Mouse (Mus musculus) thymus, adult 2 months (tissue): Measurements from ENCODE around the gene Olfml2b. TPM values are rescaled to one million over a fixed set of nuclear protein-coding genes. Genes with fewer than 3 reads are reported as not detected.

Experiments used
- DNase-seq: peaks from one replicate; pipeline ENCODE4 v3.0.0; 2021
- H3K27ac ChIP-seq: fragments of 200-500 bp; 2 replicates; pipeline ENCODE4 v1.5.1; 2012; ENCODE audit warnings: low read length, control low read depth; ENCODE audit not compliant: control insufficient read depth, insufficient read depth
- H3K27me3 ChIP-seq: fragments of 200-500 bp; 2 replicates; pipeline ENCODE4 v1.6.1; 2012; ENCODE audit warnings: mild to moderate bottlenecking, low read length, moderate library complexity, mixed read lengths; ENCODE audit not compliant: control insufficient read depth, insufficient read depth
- H3K36me3 ChIP-seq: fragments of 200-500 bp; 2 replicates; pipeline ENCODE4 v1.6.1; 2012; ENCODE audit warnings: mild to moderate bottlenecking, low read length, moderate library complexity; ENCODE audit not compliant: control insufficient read depth, insufficient read depth
- H3K4me1 ChIP-seq: fragments of 200-500 bp; replicated peaks from 2 replicates; pipeline ENCODE4 v1.6.1; 2012; ENCODE audit warnings: low read length; ENCODE audit not compliant: control insufficient read depth, insufficient read depth
- H3K4me3 ChIP-seq: fragments of 200-500 bp; 2 replicates; pipeline ENCODE4 v1.5.1; 2012; ENCODE audit warnings: mild to moderate bottlenecking, low read length, control low read depth, moderate library complexity; ENCODE audit not compliant: control insufficient read depth, insufficient read depth
- CTCF ChIP-seq: fragments of 200-500 bp; IDR thresholded peaks from 2 replicates; pipeline ENCODE4 v1.5.1; 2012; ENCODE audit warnings: mild to moderate bottlenecking, control low read depth, low read length, moderate library complexity, borderline replicate concordance; ENCODE audit not compliant: control insufficient read depth, poor library complexity, insufficient read depth; ENCODE audit errors: extremely low read depth
- POLR2A ChIP-seq: fragments of 200-500 bp; IDR thresholded peaks from 2 replicates; pipeline ENCODE4 v1.6.1; 2012; ENCODE audit warnings: mild to moderate bottlenecking, low read length, control low read depth, moderate library complexity; ENCODE audit not compliant: control insufficient read depth, poor library complexity, insufficient read depth; ENCODE audit errors: extremely low read depth
- WGBS: fragments of 180-500 bp; shearing (Covaris S2); methylation state at CpG from one replicate; pipeline ENCODE4 v1.1.7; 2018; 5-methylcytosine and 5-hydroxymethylcytosine counted together
- polyA plus RNA-seq: library from polyadenylated mRNA; depleted of rRNA; stranded (reverse); fragments of >200 nt; gene quantifications from 2 replicates; pipeline ENCODE4 v1.2.3, GENCODE M21; 2012; rRNA removed

Gene Olfml2b
- 3.9 and 4.8 TPM in 2 replicates for polyA plus RNA-seq

- H3K36me3 ChIP-seq = no peaks in the 10 kb centered on the region
- WGBS = 19% methylated on average over 51 of the region's 51 CpGs
- no peak for TF ChIP-seq POLR2A
- no peak for TF ChIP-seq CTCF
- peak; percentile 31 for DNase-seq
- H3K4me3 ChIP-seq = peak within 1 kb of the TSS; percentile 41
- H3K4me1 ChIP-seq = peaks cover 5% of the 10 kb centered on the region; the same call in 1 of the 2 replicates
- peaks cover 7% of the 10 kb centered on the region; the same call in 1 of the 2 replicates for H3K27me3 ChIP-seq
- no peak within 1 kb of the TSS for H3K27ac ChIP-seq
Measured at GRCm38 (mm10) chr1:170644255-170645205, at the start of gene Olfml2b. Gene Olfml2b, plus strand, starts transcription at chr1:170644532.

- no peaks in the 10 kb centered on the region for H3K36me3 ChIP-seq
- no peak for DNase-seq
- WGBS = 96% methylated on average over 7 of the region's 7 CpGs
- no peak overlapping the region for H3K27ac ChIP-seq
- H3K27me3 ChIP-seq = peaks cover under 1% of the 10 kb centered on the region; the same call in 1 of the 2 replicates
- TF ChIP-seq CTCF (no peak), POLR2A (no peak)
- H3K4me1 ChIP-seq = no peaks in the 10 kb centered on the region
- H3K4me3 ChIP-seq = no peak overlapping the region
Measured at GRCm38 (mm10) chr1:170594575-170594974, 49.8 kb upstream of the Olfml2b start.

- no peak overlapping the region for H3K27ac ChIP-seq
- no peak overlapping the region for H3K4me3 ChIP-seq
- DNase-seq = no peak
- H3K27me3 ChIP-seq = no peaks in the 10 kb centered on the region
- TF ChIP-seq POLR2A (no peak), CTCF (no peak)
- no peaks in the 10 kb centered on the region for H3K4me1 ChIP-seq
- WGBS = 86% methylated on average over 21 of the region's 21 CpGs
- H3K36me3 ChIP-seq = no peaks in the 10 kb centered on the region
Measured at GRCm38 (mm10) chr1:170605228-170606001, 38.9 kb upstream of the Olfml2b start.

GRCm38 (mm10) chr1:170607231-170607917 lies 37.0 kb upstream of the Olfml2b start:
- TF ChIP-seq POLR2A = no peak
- TF ChIP-seq CTCF = no peak
- Histone ChIP-seq H3K27me3 (no peaks in the 10 kb centered on the region), H3K36me3 (no peaks in the 10 kb centered on the region), H3K4me3 (no peak overlapping the region), H3K27ac (no peak overlapping the region), H3K4me1 (no peaks in the 10 kb centered on the region)
- WGBS = 99% methylated on average over 8 of the region's 8 CpGs
- no peak for DNase-seq

GRCm38 (mm10) chr1:170608461-170609071 lies 35.8 kb upstream of the Olfml2b start:
- Histone ChIP-seq H3K4me3 (no peak overlapping the region), H3K27me3 (no peaks in the 10 kb centered on the region), H3K36me3 (no peaks in the 10 kb centered on the region), H3K27ac (no peak overlapping the region), H3K4me1 (no peaks in the 10 kb centered on the region)
- DNase-seq = no peak
- TF ChIP-seq CTCF (no peak), POLR2A (no peak)
- 58% methylated on average over 3 of the region's 3 CpGs for WGBS
